Mouse (Mus musculus) E14TG2a.4 (cell line): Measurements from ENCODE around the gene Acap1.

Experiments used
- CTCF ChIP-seq: conservative IDR thresholded peaks from 2 replicates; pipeline ENCODE4 v1.5.1; 2014; ENCODE audit warnings: low read length
- NANOG ChIP-seq: IDR thresholded peaks from 2 replicates; pipeline ENCODE4 v1.6.1; 2014; ENCODE audit warnings: borderline replicate concordance, low read length, mixed read lengths

DNA sequence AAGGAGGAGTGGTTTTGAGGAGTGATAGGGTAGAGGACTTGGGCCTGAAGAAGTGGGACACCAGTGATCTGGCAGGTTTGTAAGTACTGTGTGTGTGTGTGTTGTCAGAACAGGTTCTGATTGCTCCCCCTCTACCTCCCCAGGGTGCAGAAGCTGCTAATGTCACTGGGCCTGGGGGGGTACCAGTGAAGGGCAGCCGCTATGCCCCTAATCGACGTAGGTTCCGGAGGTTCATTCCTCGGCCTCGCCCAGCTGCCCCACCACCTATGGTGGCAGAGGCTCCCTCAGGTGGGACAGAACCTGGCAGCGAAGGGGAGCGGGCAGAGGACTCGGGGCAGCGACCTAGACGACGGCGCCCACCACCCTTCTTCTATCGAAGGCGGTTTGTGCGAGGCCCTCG lies 44.4 kb upstream of the Acap1 start:
- TF ChIP-seq CTCF: no peak
- TF ChIP-seq NANOG: no peak
